16 mouse cellular contexts compared by ENCODE assay signal in genomic region chr13:26119363-26119762, GRCm38 (mm10).
DNase-seq lines count a peak whose midpoint lies in the region; ATAC-seq and TF ChIP-seq lines count a peak whose summit lies in the region.
"Had no signal": no experiment of that assay in that cellular context is flagged by ENCODE, and none has a peak within 500 bp of the region (broad histone marks: within the 10 kb centered on the region; RNA-seq: fewer than 3 reads in every experiment).

No protein-coding gene starts in this region.

- DNase-seq in MN1 (ENCODE audit: low spot score): peak; percentile 5
- peak; percentile 19 for DNase-seq in embryo, embryonic 11.5 days (ENCODE audit: low read depth, low spot score)
- DNase-seq in adrenal gland, adult 18-20 months (ENCODE audit: low spot score in 2 of 2): no peak
- no peak for DNase-seq in heart, postnatal 4 days
- DNase-seq in lung, postnatal 0 days (ENCODE audit: low spot score): no peak
- DNase-seq: adrenal gland, postnatal 25 days; cerebellum, adult 8-10 months; gastrocnemius, postnatal 25 days; heart, postnatal 10 days; liver, embryonic 13.5 days; thymus, postnatal 14 days had no signal

- TF ChIP-seq EP300 in lung, postnatal 0 days (IDR thresholded peaks at IDR 0.05): no peak

- no peak overlapping the region for H3K4me3 ChIP-seq in hindbrain, embryonic 12.5 days
- H3K4me3 ChIP-seq in midbrain, embryonic 15.5 days: no peak overlapping the region
- no peak overlapping the region for H3K4me3 ChIP-seq in lung, postnatal 0 days (ENCODE audit: low read depth, low read length)
- H3K4me3 ChIP-seq: erythroblast, embryonic 14.5 days; liver, embryonic 13.5 days had no signal

- no peak overlapping the region for H3K9ac ChIP-seq in hindbrain, embryonic 12.5 days
- H3K9ac ChIP-seq in midbrain, embryonic 15.5 days: no peak overlapping the region
- no peak overlapping the region for H3K9ac ChIP-seq in lung, postnatal 0 days (replicated peaks; ENCODE audit: low read depth)
- H3K9ac ChIP-seq: liver, embryonic 13.5 days had no signal

- H3K27ac ChIP-seq in hindbrain, embryonic 12.5 days: peak overlapping the region; percentile 62; the same call in 1 of the 2 replicates
- H3K27ac ChIP-seq in midbrain, embryonic 15.5 days: peak overlapping the region; percentile 58; the same call in 1 of the 2 replicates
- H3K27ac ChIP-seq in lung, postnatal 0 days (ENCODE audit: low read length): no peak overlapping the region
- H3K27ac ChIP-seq: liver, embryonic 13.5 days had no signal

- WGBS in hindbrain, embryonic 12.5 days: 0% methylated on average over 1 of the region's 1 CpGs
- 6% methylated on average over 1 of the region's 1 CpGs for WGBS in midbrain, embryonic 15.5 days
- 43% methylated on average over 1 of the region's 1 CpGs for WGBS in lung, postnatal 0 days

- no peak for TF ChIP-seq CTCF in lung, postnatal 0 days (IDR thresholded peaks at IDR 0.05)

- H3K27me3 ChIP-seq in hindbrain, embryonic 12.5 days: no peaks in the 10 kb centered on the region
- no peaks in the 10 kb centered on the region for H3K27me3 ChIP-seq in midbrain, embryonic 15.5 days (replicated peaks)
- no peaks in the 10 kb centered on the region for H3K27me3 ChIP-seq in lung, postnatal 0 days (replicated peaks; ENCODE audit: insufficient read depth, low read length)
- H3K27me3 ChIP-seq: liver, embryonic 13.5 days; Patski had no signal

- H3K4me1 ChIP-seq in hindbrain, embryonic 12.5 days: peaks cover 3% of the 10 kb centered on the region; the same call in 1 of the 2 replicates
- H3K4me1 ChIP-seq in midbrain, embryonic 15.5 days: peaks cover 4% of the 10 kb centered on the region; the same call in 1 of the 2 replicates
- no peaks in the 10 kb centered on the region for H3K4me1 ChIP-seq in lung, postnatal 0 days (ENCODE audit: insufficient read depth, low read depth, low read length)
- H3K4me1 ChIP-seq: liver, embryonic 13.5 days had no signal

- H3K4me2 ChIP-seq in hindbrain, embryonic 12.5 days (replicated peaks): no peak overlapping the region
- H3K4me2 ChIP-seq in midbrain, embryonic 15.5 days: no peak overlapping the region
- H3K4me2 ChIP-seq in lung, postnatal 0 days (replicated peaks; ENCODE audit: low read depth, low read length): no peak overlapping the region
- H3K4me2 ChIP-seq: liver, embryonic 13.5 days had no signal

- no peaks in the 10 kb centered on the region for H3K9me3 ChIP-seq in hindbrain, embryonic 12.5 days (replicated peaks)
- H3K9me3 ChIP-seq in midbrain, embryonic 15.5 days: no peaks in the 10 kb centered on the region
- no peaks in the 10 kb centered on the region for H3K9me3 ChIP-seq in lung, postnatal 0 days (ENCODE audit: low read length)
- H3K9me3 ChIP-seq: liver, embryonic 13.5 days had no signal

- no peaks in the 10 kb centered on the region for H3K36me3 ChIP-seq in hindbrain, embryonic 12.5 days
- H3K36me3 ChIP-seq in midbrain, embryonic 15.5 days (replicated peaks): no peaks in the 10 kb centered on the region
- no peaks in the 10 kb centered on the region for H3K36me3 ChIP-seq in lung, postnatal 0 days (ENCODE audit: insufficient read depth, low read length)
- H3K36me3 ChIP-seq: liver, embryonic 13.5 days had no signal

- peak; percentile 92 for ATAC-seq in hindbrain, embryonic 12.5 days (ENCODE audit: low FRiP score)
- ATAC-seq in midbrain, embryonic 15.5 days (replicated peaks): peak; percentile 90
- ATAC-seq in lung, postnatal 0 days: no peak
- no peak for ATAC-seq in megakaryocyte-erythroid progenitor cell, adult 5-6 weeks (replicated peaks; ENCODE audit: low FRiP score, low TSS enrichment, poor library complexity, severe bottlenecking)
- ATAC-seq: Patski had no signal

Comparison
In these comparisons a context has a peak if more than half of its experiments do, and no peak if none do; other contexts are left out.
1. DNase-seq: peak in MN1 (single experiment) and embryo, embryonic 11.5 days (single experiment); none in adrenal gland, adult 18-20 months (0 of 2), heart, postnatal 4 days (single experiment) and lung, postnatal 0 days (single experiment).
2. ATAC-seq: peak in hindbrain, embryonic 12.5 days (single experiment) and midbrain, embryonic 15.5 days (single experiment); none in lung, postnatal 0 days (single experiment) and megakaryocyte-erythroid progenitor cell, adult 5-6 weeks (single experiment).